Mouse (Mus musculus): Measurements from ENCODE around the gene Coro7.

Gene Coro7

GRCm38 (mm10) chr16:4646831-4647230 lies 32.7 kb downstream of the Coro7 start:
- no peak for DNase-seq

GRCm38 (mm10) chr16:4645867-4646266 lies 33.7 kb downstream of the Coro7 start:
- DNase-seq = no peak

- DNase-seq = peak; percentile 81
These were observed 35.7 kb downstream of the Coro7 start for GRCm38 (mm10) chr16:4643670-4644419.

- no peak for DNase-seq
These were observed 36.6 kb downstream of the Coro7 start for GRCm38 (mm10) chr16:4642937-4643336.

- peak; percentile 67 for DNase-seq
These were observed 37.4 kb downstream of the Coro7 start for GRCm38 (mm10) chr16:4642190-4642589.

- DNase-seq = no peak
These were observed 38.3 kb downstream of the Coro7 start for GRCm38 (mm10) chr16:4641119-4641838.

- no peak for DNase-seq
These were observed 39.1 kb downstream of the Coro7 start for GRCm38 (mm10) chr16:4640267-4641005.

GRCm38 (mm10) chr16:4639831-4640237 lies 39.7 kb downstream of the Coro7 start, which contains the start of the genes Vasn and Dnaja3:
TSS of gene Vasn (plus strand) at chr16:4639941.
TSS of gene Dnaja3 (plus strand) at chr16:4639989.
- peak; percentile 75 for DNase-seq

GRCm38 (mm10) chr16:4638891-4639390 lies 40.6 kb downstream of the Coro7 start:
- no peak for DNase-seq

- DNase-seq = no peak
These were observed 43.8 kb downstream of the Coro7 start for GRCm38 (mm10) chr16:4635760-4636159.

- DNase-seq = no peak
These were observed 44.9 kb downstream of the Coro7 start for GRCm38 (mm10) chr16:4634681-4635080.

- DNase-seq = no peak
These were observed 45.9 kb downstream of the Coro7 start for GRCm38 (mm10) chr16:4633661-4634060.

GRCm38 (mm10) chr16:4632050-4632449 lies 47.5 kb downstream of the Coro7 start:
- no peak for DNase-seq

GRCm38 (mm10) chr16:4629950-4630349 lies 49.6 kb downstream of the Coro7 start:
- peak; percentile 60 for DNase-seq

GRCm38 (mm10) chr16:4628898-4629419 lies 50.6 kb downstream of the Coro7 start:
- no peak for DNase-seq

GRCm38 (mm10) chr16:4627105-4627504 lies 52.5 kb downstream of the Coro7 start:
- no peak for DNase-seq

- peak; percentile 90 for DNase-seq
These were observed 55.0 kb downstream of the Coro7 start, which contains the start of gene Pam16 for GRCm38 (mm10) chr16:4624481-4625110. TSS of gene Pam16 (minus strand) at chr16:4624988.

- no peak for DNase-seq
These were observed 55.5 kb downstream of the Coro7 start for GRCm38 (mm10) chr16:4624074-4624473.

GRCm38 (mm10) chr16:4616829-4617228 lies 62.7 kb downstream of the Coro7 start:
- DNase-seq = no peak

GRCm38 (mm10) chr16:4615297-4615696 lies 64.3 kb downstream of the Coro7 start:
- no peak for DNase-seq

- DNase-seq = no peak
These were observed 64.9 kb downstream of the Coro7 start for GRCm38 (mm10) chr16:4614639-4615038.

- no peak for DNase-seq
These were observed 65.8 kb downstream of the Coro7 start for GRCm38 (mm10) chr16:4613736-4614135.

Measured in right cerebral cortex, postnatal 25 days (tissue).